Mouse (Mus musculus): ENCODE measurements around the gene Cygb.

Gene Cygb

GRCm38 (mm10) chr11:116656348-116657191 lies 2.5 kb upstream of the Cygb start:
- no peak for DNase-seq (ENCODE audit: low spot score in 2 of 2)

- no peak for DNase-seq (ENCODE audit: low spot score in 2 of 2)
Measured at GRCm38 (mm10) chr11:116653709-116654221, 348 bp downstream of the Cygb start.

DNA sequence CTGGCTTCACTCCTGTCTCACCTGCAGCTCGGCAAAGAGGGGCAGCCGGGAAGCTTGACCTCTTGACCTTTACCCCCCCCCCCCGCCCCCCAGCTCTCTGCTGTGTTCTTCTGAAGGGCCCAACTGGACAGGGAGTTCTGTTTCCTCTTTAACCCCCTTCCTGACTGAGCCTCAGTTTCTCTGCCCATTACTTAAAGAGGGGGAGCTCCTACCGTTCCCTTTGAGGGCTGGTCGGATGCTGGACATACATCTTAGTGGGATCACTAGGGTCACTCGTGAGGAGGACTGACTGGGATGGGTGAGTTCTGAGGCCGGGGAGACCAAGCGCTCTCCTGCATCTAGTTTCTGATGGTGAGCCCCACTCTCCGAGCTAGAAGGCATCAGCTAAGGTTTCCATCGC lies 879 bp downstream of the Cygb start, which contains the start of gene Prcd:
TSS of gene Prcd (plus strand) at position 301 of the 400 bp plus-strand sequence.
- DNase-seq (ENCODE audit: low spot score in 2 of 2), result no peak

GRCm38 (mm10) chr11:116652330-116653098 lies 1.6 kb downstream of the Cygb start:
- DNase-seq (ENCODE audit: low spot score in 2 of 2), result no peak

GRCm38 (mm10) chr11:116651339-116651738 lies 2.8 kb downstream of the Cygb start:
- no peak for DNase-seq (ENCODE audit: low spot score in 2 of 2)

DNA sequence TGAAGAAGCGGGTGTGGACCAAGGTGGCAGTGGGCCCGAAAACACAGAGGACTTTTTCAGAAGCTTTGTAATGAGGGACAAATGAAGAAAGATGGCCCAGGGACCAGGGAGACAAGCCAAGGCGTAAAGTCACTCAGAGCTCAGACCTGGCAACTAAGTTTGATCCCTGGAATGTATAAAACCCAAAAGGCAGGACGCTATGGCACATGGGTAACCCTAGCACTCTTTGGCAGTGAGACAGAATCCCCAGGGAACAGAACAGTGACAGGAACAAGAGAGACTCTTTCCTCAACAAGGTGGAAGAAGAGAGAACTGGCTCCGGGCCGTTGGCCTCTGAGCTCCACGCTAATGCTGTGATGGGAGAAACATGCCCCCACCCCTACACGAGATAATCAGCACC lies 3.3 kb downstream of the Cygb start:
- no peak for DNase-seq (ENCODE audit: low spot score in 2 of 2)

DNA sequence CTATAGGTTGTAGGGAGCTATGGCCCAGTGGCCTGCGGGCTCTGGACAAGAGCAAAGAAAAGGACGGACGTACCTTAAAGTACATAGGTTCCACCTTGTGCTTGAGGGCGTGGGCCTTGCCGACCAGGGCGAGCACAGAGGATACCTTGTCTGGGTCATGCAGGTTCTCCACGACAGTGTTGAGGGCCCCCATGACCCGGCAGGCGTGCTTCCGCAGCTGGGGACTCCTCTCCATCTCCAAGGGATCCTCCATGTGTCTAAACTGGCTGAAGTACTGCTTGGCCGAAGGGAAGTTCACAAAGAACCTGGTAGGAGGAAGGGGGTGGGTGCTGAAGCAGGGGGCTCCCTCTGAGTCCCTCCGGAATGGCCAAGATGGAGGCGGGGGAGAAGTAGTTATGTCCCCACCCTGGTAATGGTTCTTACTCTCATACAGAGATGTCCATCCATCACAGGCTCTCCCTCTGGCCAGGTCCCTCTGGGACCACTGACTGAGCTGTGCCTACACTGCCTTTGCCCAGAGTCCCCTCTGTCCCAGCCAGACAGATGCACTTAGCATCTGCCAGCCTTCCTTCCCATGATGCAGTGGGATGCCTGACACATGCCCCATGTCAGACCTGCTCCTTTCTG lies 4.3 kb downstream of the Cygb start:
- no peak for DNase-seq (ENCODE audit: low spot score in 2 of 2)

GRCm38 (mm10) chr11:116648976-116649375 lies 5.1 kb downstream of the Cygb start:
- DNase-seq (ENCODE audit: low spot score in 2 of 2), result no peak

GRCm38 (mm10) chr11:116648213-116648921 lies 5.7 kb downstream of the Cygb start:
- no peak for DNase-seq (ENCODE audit: low spot score in 2 of 2)

GRCm38 (mm10) chr11:116647340-116647991 lies 6.6 kb downstream of the Cygb start:
- no peak for DNase-seq (ENCODE audit: low spot score in 2 of 2)

DNA sequence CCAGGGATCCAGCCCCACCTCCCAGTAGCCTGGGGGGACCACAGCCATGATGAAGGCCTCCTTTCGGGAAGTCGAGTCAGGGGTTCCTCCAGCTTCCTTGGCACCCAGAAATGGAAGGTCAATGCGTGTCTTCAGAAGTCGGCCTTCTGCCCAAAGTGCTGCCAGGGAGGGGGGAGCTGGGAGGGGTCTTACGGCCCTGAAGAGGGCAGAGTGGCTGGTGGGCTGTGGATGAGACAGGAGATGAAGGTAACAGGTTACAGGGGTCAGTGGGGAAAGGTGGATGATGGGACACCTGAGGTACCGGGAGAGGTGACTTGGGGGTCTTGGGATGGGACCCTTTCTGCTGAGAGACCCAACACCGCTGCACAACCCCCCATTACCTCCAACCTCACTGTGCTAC lies 7.3 kb downstream of the Cygb start:
- DNase-seq (ENCODE audit: low spot score in 2 of 2), result no peak

GRCm38 (mm10) chr11:116646136-116646535 lies 8.0 kb downstream of the Cygb start:
- DNase-seq (ENCODE audit: low spot score in 2 of 2), result no peak

- DNase-seq (ENCODE audit: low spot score in 2 of 2), result no peak
Measured at GRCm38 (mm10) chr11:116645446-116646110, 8.5 kb downstream of the Cygb start.

- DNase-seq (ENCODE audit: low spot score in 2 of 2), result no peak
Measured at GRCm38 (mm10) chr11:116644225-116645112, 9.6 kb downstream of the Cygb start.

DNA sequence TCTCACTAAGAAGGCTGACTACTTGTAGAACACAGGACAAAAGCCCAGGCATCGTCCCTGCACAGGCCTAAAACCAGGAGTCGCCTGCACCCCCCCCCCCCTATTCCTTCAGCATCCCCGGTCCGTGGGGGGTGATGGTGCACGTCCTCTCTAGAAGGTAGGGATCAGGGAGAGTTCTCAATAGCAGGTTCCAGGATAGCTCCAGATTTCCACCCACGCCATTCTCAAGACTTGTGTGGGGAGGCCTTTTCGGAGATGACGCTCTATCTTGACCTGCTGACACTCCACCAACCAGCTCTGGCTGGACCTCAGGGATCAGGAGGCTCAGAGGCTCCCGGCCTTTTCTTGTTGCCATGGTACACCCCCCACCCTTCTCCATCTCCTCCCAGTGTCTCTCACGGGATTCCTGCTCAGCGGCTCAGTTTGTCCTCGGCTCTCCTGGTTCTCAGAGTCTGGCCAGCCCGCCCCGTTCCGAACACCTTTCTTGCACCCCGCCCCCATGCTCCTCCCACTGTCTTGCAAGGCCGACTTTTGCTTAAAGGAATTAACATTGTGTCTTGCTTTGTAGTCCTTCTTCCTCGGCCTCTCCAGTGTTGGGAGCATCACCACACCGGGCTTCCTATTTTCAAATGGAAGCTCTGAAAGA lies 10.4 kb downstream of the Cygb start:
- DNase-seq (ENCODE audit: low spot score in 2 of 2), result no peak

- peak; percentile 83 to 91 for DNase-seq (ENCODE audit: low spot score in 2 of 2)
Measured at GRCm38 (mm10) chr11:116642681-116643578, 11.2 kb downstream of the Cygb start.

- DNase-seq (ENCODE audit: low spot score in 2 of 2), result no peak
Measured at GRCm38 (mm10) chr11:116641731-116642130, 12.4 kb downstream of the Cygb start.

GRCm38 (mm10) chr11:116641168-116641567 lies 12.9 kb downstream of the Cygb start:
- no peak for DNase-seq (ENCODE audit: low spot score in 2 of 2)

All from frontal cortex, postnatal 25 days (tissue).